Mouse (Mus musculus): ENCODE data around the gene Herc6.
"Not testable (repeated sequence)": the region's sequence is repeated elsewhere in the genome, so short reads cannot be mapped to it uniquely, and the experiment has no call there.

The Herc6 gene

DNA sequence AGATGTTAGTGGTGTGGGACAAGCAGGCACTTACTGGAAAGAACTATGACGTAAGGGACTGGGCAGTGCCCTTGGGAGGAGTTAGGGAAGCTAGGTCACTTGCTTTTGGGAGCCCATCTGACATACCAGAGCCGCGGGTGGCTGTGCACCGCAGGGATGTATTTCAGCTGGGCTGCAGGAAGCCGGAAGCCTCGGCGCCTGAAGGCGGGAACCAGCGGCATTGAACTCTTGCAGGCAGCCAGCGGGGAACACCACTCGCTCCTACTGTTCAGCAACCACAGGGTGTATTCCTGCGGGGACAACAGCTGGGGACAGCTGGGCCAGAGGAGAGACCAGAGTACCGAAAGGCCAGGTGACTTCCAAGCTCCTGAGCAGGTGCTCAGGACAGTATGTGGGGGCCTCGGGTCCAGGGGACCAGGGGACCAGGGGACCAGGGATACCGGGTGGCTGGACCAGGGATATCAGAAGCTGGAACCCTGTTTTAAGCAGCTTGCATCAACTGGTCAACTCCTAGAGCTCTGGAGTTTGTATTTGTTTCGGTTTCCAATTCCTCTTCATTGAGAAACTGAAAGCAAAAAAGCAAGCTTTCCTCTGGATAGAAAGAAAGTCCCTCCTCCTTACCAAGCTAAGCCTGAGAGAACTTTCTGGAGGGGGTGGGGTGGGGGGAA is at the start of gene Herc6:
Herc6 (plus strand) TSS at position 120 of the 668 bp plus-strand sequence.
- DNase-seq (ENCODE audit: low spot score in 2 of 2), result peak; percentile 71 to 84

DNA sequence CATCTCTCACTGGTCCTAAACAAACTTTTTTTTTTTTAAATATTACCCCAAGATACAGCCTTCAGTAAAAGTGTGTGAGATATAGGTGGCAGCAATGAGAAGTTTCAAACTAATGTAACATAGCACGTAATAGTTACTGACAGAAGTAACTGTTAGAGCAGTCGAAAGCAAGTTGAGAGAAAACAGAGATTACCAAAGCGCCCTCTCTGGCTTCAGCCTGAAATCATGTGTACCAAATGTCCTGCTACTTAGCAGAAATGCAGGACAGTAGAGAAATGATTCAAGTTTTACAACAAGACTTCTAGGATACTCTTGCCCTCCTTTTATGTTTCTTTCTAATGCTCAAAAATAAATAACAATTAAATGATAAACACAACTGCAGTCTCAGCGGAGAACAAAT is 49.8 kb upstream of the Herc6 start:
- DNase-seq (ENCODE audit: low spot score in 2 of 2), result no peak

DNA sequence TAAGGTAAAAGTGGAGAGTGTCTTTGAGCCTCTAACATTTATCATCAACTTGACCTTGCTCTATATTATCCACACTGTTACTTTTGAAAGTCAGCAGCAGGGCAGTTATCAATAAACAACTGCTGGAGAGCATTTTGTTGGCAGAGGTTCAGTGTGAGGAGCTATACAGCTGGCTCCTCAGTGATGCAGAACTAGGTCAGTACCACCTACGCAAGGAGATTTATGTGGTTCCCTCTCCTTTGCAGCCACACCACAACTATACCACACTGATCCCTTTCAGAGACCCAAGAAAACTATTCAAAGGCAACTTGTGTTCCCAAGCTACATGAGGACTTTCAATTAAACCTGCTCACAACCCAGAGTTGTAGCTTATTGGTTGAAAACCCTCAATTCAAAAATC is 49.4 kb upstream of the Herc6 start:
- DNase-seq (ENCODE audit: low spot score in 2 of 2), result no peak

DNA sequence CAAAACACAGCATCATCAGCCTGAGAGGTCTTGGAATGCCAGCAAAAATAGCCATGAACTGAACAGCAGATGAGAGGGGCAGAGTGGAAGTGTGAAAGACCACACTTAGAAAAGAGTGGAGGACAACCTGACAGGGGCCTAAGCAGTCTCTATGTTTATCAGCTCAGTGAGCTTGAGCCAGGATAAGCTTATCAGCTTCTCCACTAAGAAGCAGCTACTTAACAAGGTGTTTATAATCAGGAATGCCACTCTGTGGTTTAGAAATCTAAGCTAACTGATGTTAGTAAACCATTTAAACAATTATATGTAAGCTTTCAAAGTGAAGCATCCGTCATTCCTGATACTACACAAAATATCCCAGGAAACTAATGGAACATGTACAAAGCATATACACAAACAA is 48.8 kb upstream of the Herc6 start:
- DNase-seq (ENCODE audit: low spot score in 2 of 2), result no peak

DNA sequence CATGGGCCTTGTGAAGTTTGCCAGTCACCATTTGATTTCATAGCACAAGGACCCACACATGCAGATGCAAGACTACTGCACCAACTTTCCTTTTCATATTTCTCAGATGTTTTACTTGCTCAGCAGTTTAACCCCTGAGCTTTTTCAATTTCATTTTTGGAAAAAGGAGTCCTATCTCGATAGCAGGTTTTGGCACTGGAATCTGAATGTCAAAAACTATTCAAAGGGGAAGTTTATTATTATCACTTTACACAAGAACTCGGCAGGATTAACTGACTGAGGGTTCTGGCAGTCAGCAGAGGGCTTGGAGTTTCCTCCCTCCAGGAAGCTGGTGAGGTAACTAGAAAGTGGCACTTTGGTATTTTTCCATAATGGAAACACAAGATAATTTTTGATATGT is 47.4 kb upstream of the Herc6 start:
- DNase-seq (ENCODE audit: low spot score in 2 of 2), result no peak

DNA sequence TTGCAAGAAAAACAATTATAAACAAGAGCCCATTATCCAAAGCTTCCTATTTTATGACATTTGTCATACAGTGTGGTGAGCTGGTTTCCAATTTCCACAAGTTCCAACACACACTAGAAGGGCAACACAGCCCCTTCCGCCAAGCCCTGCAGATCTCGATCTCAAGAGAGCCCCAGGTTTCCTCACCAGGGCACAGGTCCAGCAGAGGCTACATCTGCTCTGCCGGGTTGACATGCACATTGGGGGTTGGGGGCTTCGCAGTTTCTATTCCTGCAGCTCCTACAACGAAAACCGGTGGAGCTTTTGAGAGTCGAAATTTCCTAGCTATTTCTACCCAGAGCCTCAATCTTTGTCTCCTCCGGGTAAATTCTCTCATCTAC is 46.6 kb upstream of the Herc6 start:
- no peak for DNase-seq (ENCODE audit: low spot score in 2 of 2)

DNA sequence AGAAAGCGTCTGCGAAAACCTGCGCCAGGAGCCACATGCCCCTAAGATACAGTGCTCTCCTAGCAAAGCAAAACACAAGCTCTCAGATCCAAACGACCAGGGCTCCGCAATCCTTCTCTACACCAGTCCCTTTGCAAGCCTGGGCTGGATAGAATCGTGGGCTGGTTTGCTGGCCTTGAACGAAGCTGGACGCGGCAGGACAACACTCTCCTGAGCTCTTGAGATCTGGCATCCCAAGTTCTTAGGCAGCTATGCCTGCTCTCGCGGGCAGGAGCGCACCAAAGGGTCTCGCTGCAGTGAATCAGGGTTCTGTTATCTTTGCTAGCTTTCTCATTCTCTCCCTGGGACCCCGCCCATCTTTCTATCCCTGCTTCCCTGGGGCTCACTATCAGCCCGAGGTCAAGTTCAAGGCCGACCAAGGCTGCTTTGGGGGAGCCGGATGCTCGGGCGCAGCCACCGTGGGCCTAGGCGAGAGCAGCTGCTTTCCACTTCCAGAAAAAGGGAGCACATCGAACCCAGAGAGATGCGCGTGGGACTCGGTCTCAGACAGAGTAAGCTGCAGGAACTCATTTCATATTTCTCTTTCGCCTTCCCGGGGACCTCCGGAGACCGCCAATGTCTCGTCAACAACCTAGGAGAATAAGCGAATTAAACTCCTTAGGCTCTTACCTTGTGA is 46.1 kb upstream of the Herc6 start:
- peak; percentile 14 to 66 for DNase-seq (ENCODE audit: low spot score in 2 of 2)

DNA sequence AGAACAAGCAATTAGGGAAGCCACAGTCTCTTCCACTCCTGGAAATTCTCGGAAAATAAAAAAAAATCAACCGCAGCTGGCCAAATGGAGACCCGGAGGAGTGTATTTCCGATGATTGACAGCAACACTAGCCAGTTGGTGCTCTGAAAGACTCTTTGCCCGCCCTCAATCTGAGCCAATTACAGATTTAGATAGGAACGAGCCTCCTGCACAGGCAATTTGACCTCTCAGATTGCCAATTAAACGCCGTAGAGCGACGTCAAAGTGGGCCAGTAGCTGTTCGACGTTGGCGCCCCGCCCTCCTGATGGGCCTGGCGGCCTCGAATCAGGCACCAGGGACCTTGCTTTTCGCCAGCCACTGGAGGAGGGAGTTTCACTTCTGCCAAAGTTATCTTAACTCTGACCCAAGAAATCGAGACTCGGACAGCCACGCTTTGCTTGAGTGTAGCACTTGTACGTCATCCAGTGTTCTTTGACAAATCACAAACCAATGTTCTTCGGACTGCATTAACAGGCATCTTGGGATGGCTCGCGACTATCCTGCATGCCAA is 45.3 kb upstream of the Herc6 start, which contains the start of gene Ppm1k:
Ppm1k (minus strand) TSS at position 83 of the 551 bp plus-strand sequence.
- DNase-seq (ENCODE audit: low spot score in 2 of 2), result peak; percentile 91 to 92

DNA sequence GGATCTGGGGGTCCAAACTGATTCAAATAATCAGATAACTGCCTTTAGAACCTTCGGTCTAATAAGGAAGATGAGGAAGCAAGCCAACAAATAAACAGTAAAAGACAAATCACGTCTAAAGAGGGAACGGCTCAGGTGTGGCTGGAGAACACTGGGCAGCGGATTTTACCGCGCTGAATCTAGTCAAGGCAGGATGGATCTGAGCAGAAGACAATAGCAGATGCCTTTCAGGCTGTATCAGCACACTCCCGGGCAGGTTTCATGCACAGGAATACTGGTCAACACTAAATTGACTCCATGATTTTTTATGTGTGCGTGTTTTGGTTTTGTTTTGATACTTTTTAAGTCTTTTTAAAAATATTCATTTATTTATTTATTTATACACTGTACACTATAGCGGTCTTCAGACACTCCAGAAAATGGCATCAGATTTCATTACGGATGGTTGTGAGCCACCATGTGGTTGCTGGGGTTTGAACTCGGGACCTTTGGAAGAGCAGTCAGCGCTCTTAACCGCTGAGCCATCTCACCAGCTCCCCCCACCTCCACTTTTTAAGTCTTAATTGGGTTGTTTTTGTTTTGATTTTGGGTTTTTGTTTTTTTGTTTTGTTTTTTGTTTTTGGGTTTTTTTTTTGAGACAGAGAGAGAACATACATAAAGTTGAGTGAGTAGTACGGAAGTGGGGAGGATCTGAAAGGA is 44.7 kb upstream of the Herc6 start:
- DNase-seq (ENCODE audit: low spot score in 2 of 2), result no peak

DNA sequence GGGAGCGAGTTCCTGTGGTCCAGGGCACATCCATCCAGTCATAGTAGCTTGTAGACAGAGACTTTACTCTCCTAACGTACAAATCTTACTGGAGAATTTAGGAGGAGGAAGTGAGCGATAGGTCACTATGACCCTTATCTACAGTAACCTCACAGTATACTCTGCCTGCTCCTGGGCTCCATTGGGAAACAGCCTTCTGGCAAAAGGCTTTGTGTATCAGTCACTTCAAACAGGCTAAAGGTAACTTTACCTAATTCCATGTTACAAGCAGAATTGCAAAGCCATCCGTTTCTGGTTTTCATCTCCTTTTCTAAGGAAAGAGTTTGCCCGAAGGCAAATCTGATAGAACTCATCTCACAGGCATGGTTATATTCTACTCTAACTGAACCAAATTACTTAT is 42.9 kb upstream of the Herc6 start:
- no peak for DNase-seq (ENCODE audit: low spot score in 2 of 2)

DNA sequence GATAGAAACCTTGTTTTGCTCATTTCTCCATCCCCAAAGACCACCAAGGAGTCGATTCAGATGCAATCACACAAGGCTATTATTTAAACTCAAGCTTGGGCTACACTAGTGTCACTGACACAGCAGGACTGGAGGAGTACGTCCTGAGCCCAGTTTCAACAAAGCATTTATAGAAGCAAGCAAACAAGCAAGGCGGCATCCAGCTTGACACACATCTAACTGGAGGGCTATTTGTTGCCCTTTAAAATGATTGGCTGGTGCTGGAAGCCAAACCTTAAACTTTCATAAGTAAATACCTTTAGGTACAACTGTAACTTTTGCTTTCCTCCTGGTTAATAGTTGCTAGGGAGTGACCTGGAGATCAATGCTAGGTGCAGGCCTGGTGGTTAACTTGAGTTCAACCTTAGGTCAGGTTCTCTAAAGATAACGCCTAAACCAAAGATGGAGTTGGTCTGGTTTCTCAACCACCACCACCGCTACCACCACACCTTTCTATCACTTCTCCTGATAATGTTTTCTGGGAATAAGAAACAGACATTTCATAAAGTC is 39.8 kb upstream of the Herc6 start:
- no peak for DNase-seq (ENCODE audit: low spot score in 2 of 2)

DNA sequence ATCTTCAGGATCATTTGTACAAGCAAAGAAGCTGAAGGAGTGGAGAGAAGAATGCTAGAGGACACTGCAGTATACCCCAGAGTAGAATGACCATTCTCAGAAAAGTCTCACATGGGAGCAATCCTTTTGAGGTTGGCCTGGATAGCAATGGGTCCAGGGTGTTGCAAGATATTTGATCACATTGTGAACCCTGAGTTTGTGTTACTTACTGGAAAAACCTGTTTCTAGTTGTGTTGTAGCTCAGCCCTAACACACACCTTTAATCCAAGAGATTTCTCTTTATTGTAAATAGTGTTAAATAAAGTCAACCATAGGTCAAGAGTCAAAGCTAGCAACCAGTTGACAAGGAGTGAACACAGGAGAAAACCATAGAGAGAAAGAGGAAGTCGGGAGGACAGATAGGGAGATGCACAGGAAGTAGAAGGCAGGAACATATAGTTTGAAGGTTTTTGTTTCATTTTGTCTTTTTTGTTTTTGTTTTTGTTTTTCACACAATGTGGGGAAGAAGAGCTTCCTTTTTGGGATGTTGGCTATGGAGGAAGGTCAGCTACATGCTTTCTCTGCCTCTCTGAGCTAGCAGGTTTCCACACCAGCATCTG is 39.0 kb upstream of the Herc6 start:
- DNase-seq (ENCODE audit: low spot score in 2 of 2), result no peak

DNA sequence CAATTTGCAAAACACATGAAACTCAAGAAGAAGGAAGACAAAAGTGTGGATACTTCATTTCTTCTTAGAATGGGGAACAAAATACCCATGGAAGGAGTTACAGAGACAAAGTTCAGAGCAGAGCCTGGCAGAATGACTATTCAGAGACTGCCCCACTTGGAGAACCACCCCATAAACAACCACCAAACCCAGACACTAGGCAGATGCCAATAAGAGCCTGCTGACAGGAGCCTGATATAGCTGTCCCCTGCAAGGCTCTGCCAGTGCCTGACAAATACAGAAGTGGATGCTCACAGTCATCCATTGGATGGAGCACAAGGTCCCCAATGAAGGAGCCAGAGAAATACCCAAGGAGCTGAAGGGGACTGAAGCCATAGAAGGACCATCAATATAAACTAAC is 37.2 kb upstream of the Herc6 start:
- DNase-seq (ENCODE audit: low spot score in 2 of 2), result not testable (repeated sequence)

DNA sequence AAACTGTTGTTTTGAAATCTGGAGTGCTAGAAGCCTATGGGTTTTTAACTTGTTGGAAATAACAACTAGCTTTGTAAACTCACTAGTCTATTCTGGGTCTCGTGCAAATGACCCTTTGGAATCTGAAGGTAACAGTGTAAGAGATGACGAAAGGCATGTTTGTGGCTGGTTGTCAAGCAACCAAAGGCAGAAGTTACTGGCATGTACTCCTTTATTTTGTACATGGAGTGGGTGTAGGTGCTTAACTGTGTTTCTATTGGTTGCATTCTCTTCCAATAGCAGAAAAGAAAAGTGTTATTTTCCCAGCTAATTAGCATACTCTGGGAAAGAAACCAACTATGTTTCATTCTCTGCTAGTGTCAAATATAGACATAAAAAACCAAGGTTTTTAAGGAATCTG is 35.9 kb upstream of the Herc6 start:
- DNase-seq (ENCODE audit: low spot score in 2 of 2), result no peak

DNA sequence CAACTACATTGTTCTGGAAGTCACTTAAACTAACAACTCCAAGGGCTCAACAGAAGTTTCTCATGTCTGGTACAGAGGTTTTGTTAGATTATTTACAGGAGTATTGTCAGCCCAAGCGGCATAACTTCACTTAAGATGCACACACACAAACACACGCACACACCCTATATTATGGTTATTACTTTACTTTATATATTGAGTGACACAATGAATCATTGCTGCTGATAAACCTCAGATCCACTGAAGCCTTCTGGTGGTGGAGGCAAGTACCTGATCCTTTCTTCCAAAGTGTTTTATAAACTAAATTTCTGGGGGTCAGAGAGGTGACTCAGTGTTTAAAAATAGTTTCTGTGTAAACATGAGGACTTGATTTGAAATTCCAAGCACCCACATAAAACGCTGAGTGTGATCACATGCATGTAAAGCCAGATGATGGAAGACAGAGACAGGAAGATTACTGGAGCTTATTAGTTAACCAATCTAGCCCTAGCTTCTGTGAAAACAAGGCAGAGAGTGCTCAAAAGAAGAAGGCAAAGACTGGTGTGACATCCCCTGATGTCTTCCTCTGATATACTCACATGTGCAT is 29.5 kb upstream of the Herc6 start:
- no peak for DNase-seq (ENCODE audit: low spot score in 2 of 2)

DNA sequence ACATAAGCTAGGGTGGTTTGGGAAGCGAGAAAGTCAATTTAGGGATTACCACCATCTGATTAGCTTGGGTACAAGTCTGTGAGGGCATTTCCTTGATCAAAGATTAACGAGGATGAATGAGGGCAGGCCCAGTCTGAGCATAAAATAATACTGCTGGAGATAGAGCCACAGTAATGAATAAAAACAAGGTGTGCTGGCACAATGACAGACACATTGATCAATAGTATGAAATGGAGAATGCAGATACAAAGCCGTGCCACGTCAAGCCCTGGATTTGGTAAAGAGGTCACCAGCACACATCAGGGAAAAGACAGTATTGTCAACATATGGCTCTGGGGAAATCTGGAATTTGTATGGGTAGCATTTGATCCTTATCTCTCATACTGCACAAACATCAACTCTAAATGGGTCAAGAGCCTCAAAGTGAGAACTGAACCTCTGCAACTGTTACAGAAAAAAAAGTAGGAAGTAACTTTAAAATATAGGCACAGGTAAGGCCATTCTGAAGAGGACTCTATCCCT is 22.9 kb upstream of the Herc6 start:
- DNase-seq (ENCODE audit: low spot score in 2 of 2), result no peak

DNA sequence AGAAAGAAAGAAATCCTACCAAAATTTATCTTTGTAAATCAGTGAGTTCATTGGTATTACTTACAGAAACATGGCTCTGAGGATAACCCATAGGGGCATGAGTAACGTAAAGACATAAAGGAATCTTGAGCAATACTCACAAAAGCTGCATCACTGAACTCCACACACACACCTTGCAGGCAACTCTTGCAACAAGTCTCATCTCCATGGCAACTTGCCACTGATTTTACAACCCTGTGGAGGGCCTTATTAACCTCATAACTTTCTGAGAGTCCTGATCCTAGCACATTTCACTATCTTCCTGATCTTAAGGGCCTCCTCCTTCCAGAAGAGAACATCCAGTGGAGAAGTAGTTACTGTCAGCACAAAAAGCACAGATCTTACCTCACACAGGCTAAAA is 17.3 kb upstream of the Herc6 start:
- DNase-seq (ENCODE audit: low spot score in 2 of 2), result no peak

DNA sequence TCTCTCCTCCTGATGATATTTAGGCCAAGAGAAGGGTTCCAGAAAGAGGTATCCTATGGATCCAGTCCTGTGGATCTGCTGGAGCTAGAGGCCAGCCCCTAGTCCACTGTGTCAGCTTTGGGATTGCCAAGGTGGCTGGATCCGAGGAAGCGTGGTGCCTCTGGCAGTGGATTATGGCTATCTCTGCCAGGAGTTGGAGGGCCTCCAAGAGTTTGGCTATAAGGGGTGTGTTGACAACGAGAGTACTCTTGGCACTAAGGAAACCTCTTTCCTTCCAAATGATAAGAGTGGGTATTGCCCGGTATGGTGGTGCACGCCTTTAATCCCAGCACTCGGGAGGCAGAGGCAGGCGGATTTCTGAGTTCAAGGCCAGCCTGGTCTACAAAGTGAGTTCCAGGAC is 15.3 kb upstream of the Herc6 start:
- DNase-seq (ENCODE audit: low spot score in 2 of 2), result no peak

DNA sequence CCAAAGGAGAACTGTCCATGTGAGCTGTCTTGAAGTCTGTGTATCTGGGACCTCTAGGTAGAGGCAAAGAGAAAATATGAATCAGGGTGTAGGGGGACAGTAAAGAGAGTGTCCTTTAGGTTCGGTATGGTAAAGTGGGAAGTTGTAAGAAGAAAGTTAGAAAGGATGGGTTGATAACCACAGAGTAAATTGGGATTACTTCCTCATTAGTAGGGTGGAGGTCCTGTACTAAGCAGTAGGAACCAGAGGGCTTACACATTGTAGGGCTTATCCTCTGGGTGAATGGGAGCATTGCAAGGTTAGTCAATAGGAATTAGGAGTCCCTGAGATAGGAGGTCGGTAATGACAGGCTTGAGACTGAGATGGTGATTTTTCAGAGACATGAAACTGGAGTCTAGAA is 13.2 kb upstream of the Herc6 start:
- DNase-seq (ENCODE audit: low spot score in 2 of 2), result no peak

DNA sequence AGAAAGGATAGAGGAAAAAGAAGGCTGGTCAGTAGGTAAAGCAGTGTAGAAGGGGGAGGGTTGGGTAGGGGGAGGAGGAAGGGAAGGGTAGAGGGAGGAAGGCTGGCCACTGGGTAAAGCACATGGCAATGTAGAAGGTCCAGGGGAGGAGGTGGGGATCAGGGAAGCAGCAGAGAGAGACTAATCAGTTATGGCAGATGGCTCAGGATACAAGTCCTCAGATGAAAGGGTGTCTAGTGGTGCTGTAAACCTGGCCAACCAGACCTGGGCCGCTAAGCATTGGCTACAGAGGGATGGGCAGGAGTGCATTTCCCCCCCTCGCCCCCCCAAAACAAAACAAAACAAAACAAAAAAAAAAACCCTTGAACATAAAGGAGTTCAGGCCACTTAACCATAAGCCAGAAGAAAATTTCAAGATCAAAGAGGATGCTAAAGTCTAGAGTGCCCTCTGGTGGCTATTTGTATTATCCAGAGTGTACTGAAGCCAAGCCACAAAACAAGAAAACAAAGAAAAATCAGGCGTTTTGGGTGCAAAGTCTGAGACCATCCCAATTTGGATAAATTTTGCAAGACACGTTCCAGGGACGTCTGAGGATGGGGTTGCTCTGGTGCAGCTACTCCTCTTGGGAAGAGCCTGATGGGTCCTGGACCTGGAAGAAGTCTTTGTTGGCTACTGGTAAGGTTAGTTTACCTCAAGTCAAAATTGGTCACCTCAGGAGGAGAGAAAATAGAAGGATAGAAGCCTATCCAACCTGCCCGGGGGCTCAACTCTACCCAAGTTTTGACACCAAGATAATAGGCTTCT is 10.4 kb upstream of the Herc6 start:
- DNase-seq (ENCODE audit: low spot score in 2 of 2), result no peak

DNA sequence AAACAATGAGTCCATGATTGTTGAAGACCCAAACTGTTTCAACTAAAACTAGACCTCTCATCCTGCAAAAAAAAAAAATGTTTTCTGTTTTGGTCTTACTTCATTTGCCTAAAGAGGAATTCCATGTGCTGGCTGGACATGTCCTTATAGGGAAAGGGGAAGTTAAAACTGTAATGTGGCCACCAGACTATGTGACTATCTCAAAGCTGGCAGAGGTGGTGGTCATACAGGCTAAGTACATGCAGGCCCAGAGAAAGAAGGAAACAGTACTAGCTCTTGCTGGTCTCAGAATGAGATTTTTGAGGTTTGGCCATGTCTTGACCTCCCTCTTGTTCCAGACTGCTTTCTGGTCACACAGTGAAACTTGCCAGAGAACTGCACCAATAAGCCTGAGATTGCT is 9.2 kb upstream of the Herc6 start:
- DNase-seq (ENCODE audit: low spot score in 2 of 2), result no peak
